Mouse (Mus musculus) C2C12 (cell line): Measurements from ENCODE around the gene Atp11a.

Experiments
- CTCF ChIP-seq: IDR thresholded peaks from one replicate; pipeline ENCODE4 v1.5.1; 2011; ENCODE audit not compliant: control insufficient read depth, insufficient read depth, insufficient read length
- MAX ChIP-seq: IDR thresholded peaks from one replicate; pipeline ENCODE4 v1.6.1; 2011; ENCODE audit warnings: mild to moderate bottlenecking, control low read depth
- MYOD1 ChIP-seq: IDR thresholded peaks from one replicate; pipeline ENCODE4 v1.6.1; 2011; ENCODE audit warnings: low read depth; ENCODE audit not compliant: control insufficient read depth, insufficient read length
- USF1 ChIP-seq: IDR thresholded peaks from one replicate; pipeline ENCODE4 v1.6.1; 2011; ENCODE audit warnings: low read depth, mild to moderate bottlenecking, control low read depth, moderate library complexity

- TF ChIP-seq MYOD1 (no peak), CTCF (no peak), USF1 (no peak), MAX (no peak)
Measured at GRCm38 (mm10) chr8:12880163-12880562, 123.3 kb downstream of the Atp11a start.
